Mouse (Mus musculus): ENCODE results near the gene Wnt4.

- no peak for TF ChIP-seq EP300 (IDR thresholded peaks at IDR 0.05; ENCODE audit: low read depth in 1 of 2, low read length in 2 of 2)
- TF ChIP-seq HCFC1 (IDR thresholded peaks at IDR 0.05; ENCODE audit: low read depth, low read length) = no peak
- no peak for TF ChIP-seq POLR2A (IDR thresholded peaks at IDR 0.05; ENCODE audit: control insufficient read depth in 1 of 2, insufficient read depth in 1 of 2, low read depth in 1 of 2, low read length in 2 of 2, poor library complexity in 1 of 2)
- TF ChIP-seq CTCF (IDR thresholded peaks at IDR 0.05 in 2 of 3, conservative IDR thresholded peaks at IDR 0.05 in 1 of 3; ENCODE audit: control insufficient read depth in 1 of 3, insufficient read depth in 1 of 3, low read depth in 2 of 3, low read length in 3 of 3, poor library complexity in 1 of 3, severe bottlenecking in 1 of 3) = no peak
- TF ChIP-seq E2F4 (IDR thresholded peaks at IDR 0.05; ENCODE audit: borderline replicate concordance, low read depth, low read length) = no peak
- no peak for TF ChIP-seq SMC3 (IDR thresholded peaks at IDR 0.05; ENCODE audit: low read depth, low read length)
- no peak for TF ChIP-seq POLR2AphosphoS2 (IDR thresholded peaks at IDR 0.05; ENCODE audit: low read length)
Observed at GRCm38 (mm10) chr4:137326494-137326893, 49.2 kb downstream of the Wnt4 start.

Data from MEL (cell line).